Mouse (Mus musculus) heart, postnatal 14 days (tissue): ENCODE data around the gene Gm20388. TPM values are rescaled to one million over a fixed set of nuclear protein-coding genes. Genes with fewer than 3 reads are reported as not detected.
A peak's percentile ranks its signal among the peaks of the same experiment; 100 is the strongest.

ENCODE experiments used
- DNase-seq, 2 experiments: peaks; one replicate each; pipeline ENCODE4 v3.0.0; 2021 to 2022
- intact Hi-C: fragments of 180-260 bp; cut with DNase I; formaldehyde crosslinking; loops from one replicate; pipeline ENCODE4 v1.15.1; 2025
- total RNA-seq, 2 experiments: library from RNA; stranded (reverse); gene quantifications; 2 replicates each; pipeline ENCODE4 v1.2.3; 2021

The Gm20388 gene
- total RNA-seq, 2 experiments from 2014 or later: 0.24 TPM; not detected in 1

- intact Hi-C loops: no loop called here
- DNase-seq: no peak
These were observed 541.5 kb downstream of the Gm20388 start for GRCm38 (mm10) chr8:120452111-120452510.

- intact Hi-C loops: no loop called here
- no peak for DNase-seq
These were observed 543.8 kb downstream of the Gm20388 start for GRCm38 (mm10) chr8:120454404-120454803.

- no peak for DNase-seq
These were observed 549.7 kb downstream of the Gm20388 start for GRCm38 (mm10) chr8:120460375-120460774.

GRCm38 (mm10) chr8:120462119-120462551 is 551.5 kb downstream of the Gm20388 start:
- intact Hi-C loops: no loop called here
- peak in 1 of 2 experiments; percentile 37 for DNase-seq

More at GRCm38 (mm10) chr8:120460375-120460774, 549.7 kb downstream of the Gm20388 start:
- intact Hi-C loops: no loop called here

- no peak for DNase-seq
- intact Hi-C loops: no loop called here
These were observed 552.0 kb downstream of the Gm20388 start for GRCm38 (mm10) chr8:120462611-120463010.

GRCm38 (mm10) chr8:120463918-120464584 is 553.4 kb downstream of the Gm20388 start:
- intact Hi-C loops: no loop called here
- DNase-seq: no peak

GRCm38 (mm10) chr8:120464585-120464937 is 553.9 kb downstream of the Gm20388 start:
- no peak for DNase-seq
- intact Hi-C loops: no loop called here

GRCm38 (mm10) chr8:120465710-120466109 is 555.1 kb downstream of the Gm20388 start:
- no peak for DNase-seq
- intact Hi-C loops: no loop called here

- intact Hi-C loops: no loop called here
- no peak for DNase-seq
These were observed 555.6 kb downstream of the Gm20388 start for GRCm38 (mm10) chr8:120466266-120466665.

- intact Hi-C loops: no loop called here
- no peak for DNase-seq
These were observed 557.0 kb downstream of the Gm20388 start for GRCm38 (mm10) chr8:120467598-120467997.

- intact Hi-C loops: no loop called here
- DNase-seq: no peak
These were observed 559.5 kb downstream of the Gm20388 start for GRCm38 (mm10) chr8:120470170-120470569.

GRCm38 (mm10) chr8:120471166-120471565 is 560.5 kb downstream of the Gm20388 start:
- intact Hi-C loops: no loop called here

GRCm38 (mm10) chr8:120471752-120472151 is 561.1 kb downstream of the Gm20388 start:
- no peak for DNase-seq
- intact Hi-C loops: no loop called here

More at GRCm38 (mm10) chr8:120471166-120471565, 560.5 kb downstream of the Gm20388 start:
- peak; percentile 50 to 67 for DNase-seq

GRCm38 (mm10) chr8:120472230-120472629 is 561.6 kb downstream of the Gm20388 start:
- intact Hi-C loops: no loop called here
- no peak for DNase-seq

GRCm38 (mm10) chr8:120473729-120474364 is 563.2 kb downstream of the Gm20388 start:
- intact Hi-C loops: no loop called here
- DNase-seq: peak; percentile 65 to 77

- DNase-seq: no peak
- intact Hi-C loops: no loop called here
These were observed 564.0 kb downstream of the Gm20388 start for GRCm38 (mm10) chr8:120474496-120475235.

GRCm38 (mm10) chr8:120475462-120476201 is 565.0 kb downstream of the Gm20388 start:
- no peak for DNase-seq
- intact Hi-C loops: no loop called here

GRCm38 (mm10) chr8:120476711-120477575 is 566.3 kb downstream of the Gm20388 start:
- intact Hi-C loops: no loop called here

GRCm38 (mm10) chr8:120478754-120479153 is 568.1 kb downstream of the Gm20388 start:
- intact Hi-C loops: no loop called here

More at GRCm38 (mm10) chr8:120476711-120477575, 566.3 kb downstream of the Gm20388 start:
- DNase-seq: no peak

GRCm38 (mm10) chr8:120479691-120480090 is 569.0 kb downstream of the Gm20388 start:
- DNase-seq: no peak
- intact Hi-C loops: no loop called here

More at GRCm38 (mm10) chr8:120478754-120479153, 568.1 kb downstream of the Gm20388 start:
- DNase-seq: no peak
